Mouse (Mus musculus) bone marrow, adult 2 months (tissue): Measurements from ENCODE around the gene Soga1.

Source experiments
- CTCF ChIP-seq: fragments of 200-500 bp; IDR thresholded peaks from 2 replicates; pipeline ENCODE4 v1.5.1; 2011; ENCODE audit warnings: low read length, control low read depth; ENCODE audit not compliant: control insufficient read depth, insufficient read depth
- POLR2A ChIP-seq: fragments of 200-500 bp; IDR thresholded peaks from 2 replicates; pipeline ENCODE4 v1.6.1; 2011; ENCODE audit warnings: low read depth, mild to moderate bottlenecking, control low read depth, low read length, borderline replicate concordance; ENCODE audit not compliant: control insufficient read depth

DNA sequence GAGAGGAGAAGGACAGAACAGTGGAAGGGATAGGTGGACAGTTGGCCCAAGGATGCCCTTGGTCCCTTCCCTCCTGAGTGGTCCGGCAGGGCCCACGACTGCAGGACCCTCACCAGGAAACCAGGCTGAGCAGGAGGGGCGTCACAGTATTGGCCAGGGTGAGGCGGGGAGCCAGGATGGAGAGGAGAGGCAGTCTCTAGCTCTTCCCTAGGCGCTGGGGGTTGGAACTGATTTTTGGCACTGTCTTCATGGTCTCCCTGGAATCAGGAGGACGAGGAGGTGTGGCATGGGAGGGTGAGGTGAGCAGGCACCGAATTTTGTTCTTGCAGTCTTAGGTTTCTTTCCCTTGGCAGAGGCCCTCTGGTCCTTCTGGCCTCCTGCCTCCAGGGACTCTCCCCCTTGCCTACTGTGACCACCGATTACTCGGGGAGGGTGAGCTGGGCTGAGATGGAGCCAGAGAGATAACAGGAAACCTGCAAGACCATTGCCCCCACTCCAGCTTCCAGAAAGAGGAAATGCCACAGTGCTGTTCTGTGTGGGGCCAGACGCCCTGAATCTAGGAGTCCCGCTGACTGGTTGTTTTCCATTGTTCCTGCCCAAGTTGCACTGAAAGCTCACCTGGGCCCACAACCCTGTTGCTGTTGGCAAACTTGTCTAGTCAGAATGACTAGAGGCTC lies 68.3 kb downstream of the Soga1 start:
- TF ChIP-seq POLR2A, result no peak
- no peak for TF ChIP-seq CTCF
